Mouse (Mus musculus) stomach, embryonic 15.5 days (tissue): ENCODE measurements around the gene Ctsl. TPM values are rescaled to one million over a fixed set of nuclear protein-coding genes. Genes with fewer than 3 reads are reported as not detected.
A peak's percentile ranks its signal among the peaks of the same experiment; 100 is the strongest.

ENCODE experiments used
- ATAC-seq: fragments of 200-750 bp; cut with Nextera tagmentation; 2 replicates; pipeline ENCODE4 v1.8.0; 2017; ENCODE audit warnings: low read depth, moderate number of reproducible peaks, moderate TSS enrichment; ENCODE audit not compliant: insufficient read depth, low FRiP score
- H3K27ac ChIP-seq: fragments of 300-500 bp; sonication (generic); 2 replicates; pipeline ENCODE4 v1.5.1; 2015; ENCODE audit warnings: mild to moderate bottlenecking, inconsistent platforms
- H3K27me3 ChIP-seq: fragments of 300-500 bp; sonication (generic); replicated peaks from 2 replicates; pipeline ENCODE4 v1.6.1; 2015; ENCODE audit warnings: inconsistent platforms
- H3K36me3 ChIP-seq: fragments of 300-500 bp; sonication (generic); 2 replicates; pipeline ENCODE4 v1.6.1; 2015; ENCODE audit warnings: inconsistent platforms
- H3K4me1 ChIP-seq: fragments of 300-500 bp; sonication (generic); 2 replicates; pipeline ENCODE4 v1.6.1; 2015; ENCODE audit warnings: inconsistent platforms
- H3K4me2 ChIP-seq: fragments of 300-500 bp; sonication (generic); 2 replicates; pipeline ENCODE4 v1.6.1; 2015; ENCODE audit warnings: mild to moderate bottlenecking, inconsistent platforms
- H3K4me3 ChIP-seq: fragments of 300-500 bp; sonication (generic); replicated peaks from 2 replicates; pipeline ENCODE4 v1.5.1; 2015; ENCODE audit warnings: inconsistent platforms
- H3K9ac ChIP-seq: fragments of 300-500 bp; sonication (generic); 2 replicates; pipeline ENCODE4 v1.6.1; 2015; ENCODE audit warnings: inconsistent platforms
- H3K9me3 ChIP-seq: fragments of 300-500 bp; sonication (generic); 2 replicates; pipeline ENCODE4 v1.6.1; 2016; ENCODE audit warnings: inconsistent platforms
- WGBS: fragments of 180-500 bp; shearing (Covaris S2); methylation state at CpG from one replicate; pipeline ENCODE4 v1.1.7; 2015; 5-methylcytosine and 5-hydroxymethylcytosine counted together
- polyA plus RNA-seq: library from polyadenylated mRNA; unstranded; fragments of >200 nt; fragmentation: Nextera tagmentation; extraction: Ambion mirVana; gene quantifications from 2 replicates; pipeline ENCODE4 v1.2.1, GENCODE M21; 2015

Gene Ctsl
- polyA plus RNA-seq, 1 experiment from 2014 or later = 221 TPM

DNA sequence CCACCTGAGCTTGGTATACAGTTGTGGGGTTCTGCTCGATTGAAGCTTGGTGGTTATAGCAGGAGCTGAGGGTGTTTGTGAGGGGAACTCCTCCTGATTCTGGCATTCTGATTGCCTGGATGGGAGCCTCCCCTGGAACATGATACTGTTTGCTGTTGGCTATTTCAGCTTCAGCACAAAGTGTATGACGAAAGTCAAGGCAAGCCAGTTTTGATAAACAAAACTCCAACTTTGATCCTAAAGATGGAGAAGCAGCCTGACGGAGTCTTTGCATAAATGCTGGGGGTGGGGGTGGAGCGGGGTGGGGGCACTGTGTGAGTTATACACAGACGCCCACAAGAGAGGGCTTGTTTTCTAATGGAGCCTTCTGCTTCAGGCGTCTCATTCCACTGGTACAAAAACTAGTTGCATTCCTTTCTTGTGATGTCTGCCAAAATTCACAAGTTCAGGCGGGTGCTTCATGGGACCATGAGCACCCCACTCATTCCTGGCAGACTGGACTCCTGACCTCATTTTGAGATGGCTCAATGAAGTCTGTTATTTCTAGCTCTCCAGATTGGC is 30.2 kb upstream of the Ctsl start:
- Histone ChIP-seq H3K27ac (no peak overlapping the region; the same call in 1 of the 2 replicates), H3K9ac (no peak overlapping the region), H3K4me1 (peaks cover 5% of the 10 kb centered on the region; the same call in 1 of the 2 replicates), H3K4me2 (0 out of 2 replicates have a peak overlapping the region, but pooled peaks have one; percentile 5), H3K27me3 (no peaks in the 10 kb centered on the region), H3K36me3 (no peaks in the 10 kb centered on the region), H3K4me3 (no peak overlapping the region), H3K9me3 (no peaks in the 10 kb centered on the region)
- peak; percentile 54; the same call in 1 of the 2 replicates for ATAC-seq
- WGBS = 34% methylated on average over 7 of the region's 7 CpGs

- Histone ChIP-seq H3K4me1 (peaks cover 5% of the 10 kb centered on the region; the same call in 1 of the 2 replicates), H3K27me3 (no peaks in the 10 kb centered on the region), H3K4me2 (no peak overlapping the region), H3K36me3 (no peaks in the 10 kb centered on the region), H3K27ac (no peak overlapping the region), H3K9ac (no peak overlapping the region), H3K4me3 (no peak overlapping the region), H3K9me3 (no peaks in the 10 kb centered on the region)
- no peak for ATAC-seq
- WGBS = 83% methylated on average over 3 of the region's 3 CpGs
Observed at GRCm38 (mm10) chr13:64399906-64400305, 29.2 kb upstream of the Ctsl start.

- no peaks in the 10 kb centered on the region for H3K36me3 ChIP-seq
- no peak overlapping the region for H3K4me2 ChIP-seq
- H3K4me1 ChIP-seq = peaks cover 5% of the 10 kb centered on the region; the same call in 1 of the 2 replicates
- no peaks in the 10 kb centered on the region for H3K27me3 ChIP-seq
- no peak overlapping the region for H3K4me3 ChIP-seq
- no peaks in the 10 kb centered on the region for H3K9me3 ChIP-seq
- WGBS = 91% methylated on average over 1 of the region's 1 CpGs
- H3K27ac ChIP-seq = no peak overlapping the region
- no peak for ATAC-seq
- no peak overlapping the region for H3K9ac ChIP-seq
Observed at GRCm38 (mm10) chr13:64398065-64398464, 27.4 kb upstream of the Ctsl start.

DNA sequence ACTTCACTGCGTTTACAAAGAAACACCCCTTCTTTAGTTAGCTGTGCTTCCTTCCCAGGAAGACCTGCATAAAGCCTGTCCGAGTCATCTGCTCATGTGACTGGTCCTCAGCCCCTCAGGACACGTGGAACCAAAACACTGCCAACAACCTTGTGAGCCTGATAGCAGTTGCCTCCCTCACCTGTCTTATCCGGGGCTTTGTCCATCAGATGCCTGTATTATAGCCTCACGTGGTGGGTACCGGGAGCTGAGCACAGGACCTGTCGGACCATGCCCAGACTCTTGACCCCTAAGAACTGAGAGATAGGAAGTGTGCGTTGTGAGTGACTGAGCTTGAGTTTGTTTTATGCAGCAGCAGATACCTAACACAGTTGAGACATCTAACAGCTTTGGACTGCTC is 26.3 kb upstream of the Ctsl start:
- WGBS = 57% methylated on average over 8 of the region's 8 CpGs

GRCm38 (mm10) chr13:64388415-64388814 is 17.7 kb upstream of the Ctsl start:
- 74% methylated on average over 4 of the region's 4 CpGs for WGBS
- Histone ChIP-seq H3K36me3 (no peaks in the 10 kb centered on the region), H3K4me1 (no peaks in the 10 kb centered on the region), H3K9me3 (no peaks in the 10 kb centered on the region), H3K27me3 (no peaks in the 10 kb centered on the region), H3K9ac (no peak overlapping the region), H3K4me2 (no peak overlapping the region), H3K4me3 (no peak overlapping the region), H3K27ac (no peak overlapping the region)
- no peak for ATAC-seq

More for the DNA sequence above, 26.3 kb upstream of the Ctsl start:
- no peak overlapping the region for H3K27ac ChIP-seq
- no peak for ATAC-seq
- H3K9ac ChIP-seq = no peak overlapping the region
- H3K27me3 ChIP-seq = no peaks in the 10 kb centered on the region
- H3K4me1 ChIP-seq = no peaks in the 10 kb centered on the region; the same call in 1 of the 2 replicates
- H3K4me3 ChIP-seq = no peak overlapping the region
- H3K4me2 ChIP-seq = no peak overlapping the region
- H3K9me3 ChIP-seq = no peaks in the 10 kb centered on the region
- H3K36me3 ChIP-seq = no peaks in the 10 kb centered on the region

DNA sequence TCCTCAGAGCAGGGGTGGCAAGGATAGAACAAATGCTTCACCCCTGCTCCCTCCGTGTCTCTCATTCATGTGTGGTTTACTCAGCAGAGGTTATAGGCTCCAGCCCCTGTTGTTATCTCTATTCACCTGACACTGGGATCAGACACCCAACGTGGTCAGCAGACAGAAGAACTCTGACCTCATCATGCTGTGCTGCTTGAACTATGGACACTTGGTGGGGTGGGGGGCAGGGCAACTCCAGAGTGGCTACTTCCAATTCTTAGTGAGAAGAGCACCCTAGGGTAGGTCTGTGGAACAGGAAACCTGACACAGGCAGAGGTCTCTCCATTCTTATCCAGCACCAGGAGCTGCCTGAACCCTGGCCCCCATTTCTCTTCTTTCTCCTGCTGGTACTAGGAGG is 15.4 kb upstream of the Ctsl start:
- Histone ChIP-seq H3K36me3 (no peaks in the 10 kb centered on the region), H3K27ac (no peak overlapping the region), H3K27me3 (no peaks in the 10 kb centered on the region), H3K4me3 (no peak overlapping the region), H3K4me2 (no peak overlapping the region), H3K9me3 (no peaks in the 10 kb centered on the region), H3K9ac (no peak overlapping the region), H3K4me1 (no peaks in the 10 kb centered on the region)
- peak; percentile 72; the same call in 1 of the 2 replicates for ATAC-seq
- WGBS = 24% methylated on average over 2 of the region's 2 CpGs

DNA sequence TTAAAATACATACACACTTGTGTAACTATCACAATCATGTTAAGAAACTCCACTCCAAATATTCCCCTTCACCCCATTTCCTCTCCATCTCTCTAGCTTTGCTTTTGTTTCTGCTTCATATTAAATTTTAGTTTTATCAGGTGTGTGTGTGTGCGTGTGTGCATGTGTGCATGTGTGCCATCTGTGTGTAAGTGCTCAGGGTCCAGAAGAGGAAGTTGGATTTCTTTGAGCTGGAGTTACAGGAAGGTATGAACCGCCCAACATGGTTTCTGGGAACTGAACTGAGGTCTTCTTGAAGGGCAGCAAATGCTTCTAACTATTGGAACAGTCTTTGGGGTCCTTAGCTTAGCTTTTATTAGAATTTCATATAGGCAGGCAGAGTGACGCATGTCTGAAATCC is 14.2 kb upstream of the Ctsl start:
- Histone ChIP-seq H3K36me3 (no peaks in the 10 kb centered on the region), H3K9me3 (no peaks in the 10 kb centered on the region), H3K27ac (no peak overlapping the region), H3K27me3 (no peaks in the 10 kb centered on the region), H3K4me1 (no peaks in the 10 kb centered on the region), H3K9ac (no peak overlapping the region), H3K4me2 (no peak overlapping the region), H3K4me3 (no peak overlapping the region)
- no peak for ATAC-seq
- WGBS = 84% methylated on average over 3 of the region's 3 CpGs

- Histone ChIP-seq H3K4me3 (no peak overlapping the region), H3K9ac (no peak overlapping the region), H3K4me1 (no peaks in the 10 kb centered on the region), H3K9me3 (no peaks in the 10 kb centered on the region), H3K27me3 (no peaks in the 10 kb centered on the region), H3K36me3 (no peaks in the 10 kb centered on the region), H3K27ac (no peak overlapping the region), H3K4me2 (no peak overlapping the region)
- WGBS = 87% methylated on average over 2 of the region's 2 CpGs
- no peak for ATAC-seq
Observed at GRCm38 (mm10) chr13:64380251-64380650, 9.6 kb upstream of the Ctsl start.

DNA sequence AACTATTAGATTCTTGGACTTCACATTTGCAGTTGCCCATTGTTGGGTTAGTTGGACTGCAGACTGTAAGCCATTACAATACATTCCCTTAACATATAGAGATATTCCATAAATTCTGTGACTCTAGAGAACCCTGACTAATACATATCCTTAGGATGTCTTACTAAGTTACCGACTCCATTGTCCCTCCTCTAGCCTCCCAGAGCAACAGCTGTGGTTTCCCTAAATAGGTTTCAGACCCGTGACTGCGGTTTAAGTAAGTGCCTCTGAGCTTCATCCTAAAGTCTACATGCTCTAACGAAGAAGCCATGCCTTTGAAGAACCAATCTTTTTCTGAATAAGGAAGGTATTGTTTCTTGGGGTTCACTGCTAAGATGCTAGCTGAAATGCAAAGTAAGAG is 7.9 kb upstream of the Ctsl start:
- ATAC-seq = no peak

GRCm38 (mm10) chr13:64376472-64376871 is 5.8 kb upstream of the Ctsl start:
- Histone ChIP-seq H3K27ac (no peak overlapping the region), H3K9ac (no peak overlapping the region), H3K4me2 (no peak overlapping the region), H3K4me3 (no peak overlapping the region), H3K4me1 (no peaks in the 10 kb centered on the region), H3K9me3 (no peaks in the 10 kb centered on the region), H3K27me3 (no peaks in the 10 kb centered on the region), H3K36me3 (no peaks in the 10 kb centered on the region)
- ATAC-seq = no peak
- 85% methylated on average over 2 of the region's 2 CpGs for WGBS

More for the DNA sequence above, 7.9 kb upstream of the Ctsl start:
- Histone ChIP-seq H3K9me3 (no peaks in the 10 kb centered on the region), H3K4me1 (no peaks in the 10 kb centered on the region), H3K36me3 (no peaks in the 10 kb centered on the region), H3K9ac (no peak overlapping the region), H3K27ac (no peak overlapping the region), H3K27me3 (no peaks in the 10 kb centered on the region), H3K4me2 (no peak overlapping the region), H3K4me3 (no peak overlapping the region)
- 82% methylated on average over 4 of the region's 4 CpGs for WGBS

GRCm38 (mm10) chr13:64375160-64375559 is 4.5 kb upstream of the Ctsl start:
- no peaks in the 10 kb centered on the region for H3K4me1 ChIP-seq
- H3K27ac ChIP-seq = no peak overlapping the region
- no peak overlapping the region for H3K4me3 ChIP-seq
- H3K27me3 ChIP-seq = no peaks in the 10 kb centered on the region
- H3K36me3 ChIP-seq = no peaks in the 10 kb centered on the region
- ATAC-seq = no peak
- H3K9ac ChIP-seq = no peak overlapping the region
- no peaks in the 10 kb centered on the region for H3K9me3 ChIP-seq
- 39% methylated on average over 7 of the region's 7 CpGs for WGBS
- H3K4me2 ChIP-seq = no peak overlapping the region

DNA sequence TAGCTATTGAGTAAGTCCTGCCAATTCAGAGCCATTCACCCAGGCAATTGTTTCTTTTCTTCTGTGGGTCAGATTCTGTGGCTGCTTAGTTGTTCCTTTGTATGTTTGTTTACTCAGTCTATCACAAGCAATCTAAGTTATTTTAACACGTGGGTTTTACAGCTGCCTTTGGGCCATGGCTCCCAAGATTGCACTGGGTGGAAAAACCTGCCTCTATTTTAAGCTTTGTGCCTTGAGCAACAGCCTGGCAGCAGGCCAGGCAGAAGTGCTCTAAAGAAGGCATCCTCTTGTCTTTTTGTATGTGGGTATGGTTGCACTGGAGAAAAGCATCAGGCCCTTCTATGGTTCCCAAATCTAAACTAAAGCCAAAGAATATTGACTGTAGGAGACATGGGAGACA is 3.0 kb upstream of the Ctsl start:
- Histone ChIP-seq H3K4me2 (no peak overlapping the region), H3K4me3 (no peak overlapping the region), H3K36me3 (no peaks in the 10 kb centered on the region), H3K27ac (no peak overlapping the region), H3K4me1 (no peaks in the 10 kb centered on the region), H3K9ac (no peak overlapping the region), H3K9me3 (no peaks in the 10 kb centered on the region), H3K27me3 (no peaks in the 10 kb centered on the region)
- no peak for ATAC-seq
- WGBS = 11% methylated on average over 1 of the region's 1 CpGs

DNA sequence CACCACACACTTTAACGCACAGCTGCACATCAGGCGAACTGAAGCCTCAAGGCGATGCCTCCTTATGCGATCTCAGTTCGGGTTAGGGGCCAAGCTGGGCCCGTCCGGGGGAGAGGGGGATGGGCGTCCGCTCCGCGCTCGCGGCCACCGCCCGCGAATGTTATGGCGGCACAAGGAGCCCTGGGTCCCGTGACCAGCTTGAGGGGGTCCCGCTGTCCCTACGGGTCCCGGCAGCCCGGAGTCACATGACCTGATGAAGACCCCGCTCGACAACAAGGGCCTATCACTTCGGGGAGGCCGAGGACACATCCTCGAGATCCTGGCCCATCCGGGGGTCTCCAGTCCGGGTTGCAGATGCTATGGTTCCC is 901 bp downstream of the Ctsl start:
- WGBS = under 1% methylated on average over 28 of the region's 29 CpGs
- ATAC-seq = peak; percentile 45

More for the DNA sequence above, 901 bp downstream of the Ctsl start:
- H3K4me2 ChIP-seq = peak overlapping the region; percentile 80
- no peaks in the 10 kb centered on the region for H3K9me3 ChIP-seq
- peak overlapping the region; percentile 83 for H3K4me3 ChIP-seq
- peak overlapping the region; percentile 67 for H3K9ac ChIP-seq
- H3K4me1 ChIP-seq = no peaks in the 10 kb centered on the region
- peak overlapping the region; percentile 36 for H3K27ac ChIP-seq
- no peaks in the 10 kb centered on the region; the same call in none of the 2 replicates for H3K36me3 ChIP-seq
- no peaks in the 10 kb centered on the region for H3K27me3 ChIP-seq
